Mouse (Mus musculus): Measurements from ENCODE around the gene Hydin.
A peak's percentile ranks its signal among the peaks of the same experiment; 100 is the strongest.
"Not testable (repeated sequence)": the region's sequence is repeated elsewhere in the genome, so short reads cannot be mapped to it uniquely, and the experiment has no call there.

Hydin gene

DNA sequence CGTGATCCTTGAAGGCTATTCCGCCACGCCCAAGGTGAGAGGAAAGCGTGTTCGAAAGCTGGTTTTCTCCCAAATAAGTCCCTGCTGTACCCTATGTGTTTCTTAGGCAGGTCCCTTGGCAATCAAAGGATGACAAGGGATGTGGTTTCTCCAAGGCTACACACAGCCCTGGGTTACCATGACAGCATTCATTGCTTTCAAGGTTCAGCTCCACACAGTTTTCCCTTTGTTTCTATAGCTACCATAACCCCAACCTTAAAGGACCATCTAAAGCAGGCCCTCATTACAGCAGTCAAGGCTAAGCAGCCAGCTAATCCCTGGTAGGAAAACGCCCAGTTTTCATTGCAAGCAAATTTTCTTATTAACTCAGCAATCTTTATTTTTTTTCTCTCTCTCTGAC is 183.7 kb downstream of the Hydin start:
- no peak for DNase-seq (ENCODE audit: low spot score)

DNA sequence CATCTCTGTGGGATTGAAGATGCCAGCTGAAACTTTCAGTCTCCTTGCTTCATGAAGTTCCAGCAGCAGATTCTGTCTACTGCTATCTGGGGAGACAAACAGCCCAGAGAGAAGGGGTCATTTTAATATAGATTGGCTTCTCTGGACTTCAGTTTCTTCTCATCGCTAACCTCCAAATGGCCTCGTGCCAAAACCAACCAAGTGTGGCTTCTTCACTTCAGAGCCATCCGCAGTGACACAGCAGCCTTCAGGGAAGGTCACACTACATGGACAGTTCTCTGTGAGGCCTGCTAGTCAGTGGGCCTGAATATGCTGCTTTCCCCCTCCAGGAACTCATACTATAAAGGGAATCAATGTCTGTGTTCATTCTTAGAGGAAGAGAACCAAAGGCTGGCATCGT is 187.7 kb downstream of the Hydin start:
- DNase-seq (ENCODE audit: low spot score) = no peak

DNA sequence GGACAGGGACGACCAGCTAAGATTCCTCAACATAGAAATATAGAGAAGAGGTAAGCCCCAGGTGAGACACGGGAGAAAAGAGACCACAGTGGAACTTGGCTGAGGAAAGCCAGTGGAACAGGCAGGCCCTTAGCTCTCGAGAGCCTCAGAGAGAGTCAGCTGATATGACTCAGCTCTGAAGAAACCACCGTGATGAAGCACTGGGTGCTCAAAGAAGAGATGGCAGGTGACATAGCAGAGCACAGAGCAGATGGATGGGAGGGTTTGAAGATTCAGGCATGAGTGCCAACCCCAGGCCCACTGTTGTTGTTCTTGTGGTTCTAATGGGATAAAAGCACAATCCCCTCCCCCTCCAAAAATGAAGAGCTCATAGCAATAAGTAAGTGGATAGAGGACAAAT is 190.6 kb downstream of the Hydin start:
- DNase-seq (ENCODE audit: low spot score) = no peak

DNA sequence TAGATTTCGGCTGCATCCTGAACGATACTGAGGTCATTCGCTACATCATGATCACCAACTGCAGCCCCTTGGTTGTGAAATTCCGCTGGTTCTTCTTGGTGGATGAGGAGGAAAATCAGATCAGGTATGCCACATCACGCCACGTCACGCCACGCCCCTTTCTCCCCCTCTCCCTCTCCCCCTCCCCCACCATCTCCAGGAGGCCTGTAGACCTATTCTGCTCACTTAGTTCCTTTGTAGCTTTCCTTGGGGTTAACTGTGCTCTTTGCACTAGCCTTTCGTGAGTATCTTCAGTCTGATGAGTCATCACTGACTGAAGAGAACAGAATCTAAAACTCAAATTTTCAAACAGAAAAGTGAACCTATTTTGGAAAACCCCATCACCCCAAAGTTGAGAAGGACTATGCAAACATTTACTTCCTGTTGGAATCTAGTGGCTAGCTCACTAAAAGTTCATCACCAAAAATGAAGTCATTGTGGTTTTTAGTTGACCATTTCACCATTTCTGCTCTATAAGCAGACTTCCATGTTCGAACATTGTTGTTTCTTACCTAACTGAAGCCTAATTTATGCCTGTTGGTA is 195.9 kb downstream of the Hydin start:
- no peak for DNase-seq (ENCODE audit: low spot score)

DNA sequence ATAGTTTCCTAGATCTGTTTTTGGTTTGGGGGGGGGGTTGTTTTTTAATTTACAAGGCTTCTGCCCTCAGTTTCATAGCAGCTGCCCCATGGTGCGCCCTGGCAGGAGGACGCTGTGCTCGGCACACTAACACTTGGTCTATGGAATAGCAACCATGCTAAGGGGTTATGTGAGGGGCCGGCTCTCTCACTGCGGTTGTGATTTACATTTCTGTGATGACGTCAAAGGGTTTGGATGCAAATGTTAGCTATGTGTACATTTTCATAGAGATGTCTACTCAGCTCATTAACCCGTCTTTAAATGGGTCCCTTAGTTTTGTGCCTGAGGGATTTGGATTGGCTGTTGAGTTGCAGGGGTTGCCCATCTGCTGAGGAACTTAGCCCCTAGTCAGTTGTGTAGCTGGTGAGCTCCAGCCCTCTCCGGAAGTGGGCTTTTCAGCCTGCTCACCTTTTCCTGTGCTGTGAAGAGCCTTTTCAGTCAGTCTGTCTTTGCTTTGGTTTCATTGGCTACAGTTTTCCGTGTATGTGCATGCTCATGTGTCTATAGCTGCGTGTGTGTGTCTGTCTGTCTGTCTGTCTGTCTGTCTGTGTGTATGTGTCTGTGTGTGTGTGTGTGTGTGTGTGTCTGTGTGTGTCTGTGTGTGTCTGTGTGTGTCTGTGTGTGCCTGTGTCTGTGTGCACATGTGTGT is 197.1 kb downstream of the Hydin start:
- DNase-seq (ENCODE audit: low spot score) = no peak

DNA sequence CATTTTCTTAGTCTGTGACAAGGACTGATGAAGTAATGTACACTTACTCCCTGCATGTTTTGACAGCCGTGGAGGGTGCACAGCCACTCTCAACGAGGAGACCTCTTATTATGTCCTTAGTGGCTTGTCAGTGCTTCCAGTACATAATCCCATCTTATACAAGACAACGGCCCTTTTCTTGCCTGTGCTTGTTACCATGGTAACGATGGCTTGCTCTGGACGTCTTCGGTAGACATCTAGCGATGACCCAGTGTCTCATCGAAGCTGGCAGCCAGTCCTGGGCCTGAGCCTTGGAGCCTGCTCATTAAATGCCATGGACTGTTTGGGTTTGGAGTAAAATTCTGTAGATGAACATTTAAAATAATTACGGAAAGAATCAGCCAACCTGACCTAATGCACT is 198.8 kb downstream of the Hydin start:
- DNase-seq (ENCODE audit: low spot score) = no peak

DNA sequence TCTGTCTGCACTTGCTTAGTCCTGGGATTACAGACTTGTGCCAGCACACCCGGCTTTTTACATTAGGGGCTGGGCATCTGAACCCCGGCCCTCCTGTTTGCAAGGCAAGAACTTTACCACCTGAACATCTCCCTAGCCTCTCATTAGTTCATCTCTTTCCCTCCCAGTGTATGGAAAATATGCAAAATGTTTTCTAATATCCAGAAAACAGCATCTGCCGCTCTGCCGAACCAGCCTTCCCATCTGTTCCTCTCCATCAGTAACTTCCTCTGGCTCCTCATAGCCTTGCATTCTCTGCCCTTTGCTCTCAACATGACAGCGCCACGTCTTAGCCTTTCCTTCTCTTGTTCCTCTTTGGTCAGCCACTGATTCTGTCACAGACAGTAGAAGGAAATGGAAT is 210.5 kb downstream of the Hydin start:
- no peak for DNase-seq (ENCODE audit: low spot score)

DNA sequence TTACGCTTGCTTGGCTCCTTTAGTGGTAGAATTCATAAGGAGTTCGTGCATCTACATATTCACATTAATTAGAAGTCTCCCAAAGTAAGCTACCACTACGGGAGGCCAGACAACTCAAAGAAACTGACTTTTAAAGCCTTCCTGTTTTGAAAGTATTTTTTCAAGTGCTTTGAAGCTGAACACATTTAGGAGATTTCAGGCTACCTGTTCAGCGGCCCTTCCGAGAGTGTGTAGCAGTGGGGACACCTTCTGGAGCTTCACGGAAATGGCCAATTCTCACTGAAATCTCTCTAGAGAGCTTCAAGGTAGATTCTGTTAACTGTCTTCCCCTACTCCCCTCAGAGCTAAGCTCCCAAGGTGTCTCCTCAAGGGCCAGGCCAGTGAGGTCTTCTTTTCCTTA is 211.8 kb downstream of the Hydin start:
- no peak for DNase-seq (ENCODE audit: low spot score)

DNA sequence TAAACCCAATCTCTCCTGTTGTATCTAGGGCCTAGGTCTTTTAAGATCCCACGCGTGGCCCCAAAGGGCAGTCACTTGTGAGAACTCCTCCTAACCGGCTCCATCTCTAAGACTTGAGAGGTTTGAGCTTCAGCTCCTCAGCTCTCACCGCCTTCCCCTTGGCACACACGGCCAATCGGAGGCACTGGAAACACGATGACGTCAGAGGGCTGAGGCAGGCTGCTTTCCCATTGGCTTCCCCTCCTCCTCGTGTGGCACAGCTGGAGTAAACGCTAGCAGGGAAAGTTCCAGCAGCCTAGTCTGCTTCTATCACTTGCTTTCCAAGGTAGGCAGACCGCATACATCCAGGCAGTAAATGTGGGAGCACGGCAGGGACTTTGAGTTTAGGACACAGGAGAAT is 212.6 kb downstream of the Hydin start:
- no peak for DNase-seq (ENCODE audit: low spot score)

DNA sequence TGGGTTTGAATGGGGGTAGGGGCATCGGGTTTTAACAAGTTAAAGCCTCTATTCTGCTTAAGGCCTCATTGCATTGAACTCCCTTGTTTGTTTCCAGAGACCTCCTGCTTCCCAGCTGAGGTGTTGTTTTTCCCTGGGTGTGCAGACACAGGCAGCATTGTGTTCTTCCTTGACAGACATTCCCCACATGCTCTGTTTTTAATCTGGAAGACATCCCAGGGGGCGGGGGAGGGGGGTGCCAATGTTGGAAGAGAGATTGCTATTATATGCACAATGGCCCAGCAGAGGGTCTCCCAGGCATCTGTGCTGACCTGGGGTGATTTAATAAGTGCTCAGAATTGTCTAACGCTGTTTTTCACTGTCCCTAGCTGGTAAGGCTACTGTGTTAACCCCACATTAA is 215.5 kb downstream of the Hydin start:
- no peak for DNase-seq (ENCODE audit: low spot score)

DNA sequence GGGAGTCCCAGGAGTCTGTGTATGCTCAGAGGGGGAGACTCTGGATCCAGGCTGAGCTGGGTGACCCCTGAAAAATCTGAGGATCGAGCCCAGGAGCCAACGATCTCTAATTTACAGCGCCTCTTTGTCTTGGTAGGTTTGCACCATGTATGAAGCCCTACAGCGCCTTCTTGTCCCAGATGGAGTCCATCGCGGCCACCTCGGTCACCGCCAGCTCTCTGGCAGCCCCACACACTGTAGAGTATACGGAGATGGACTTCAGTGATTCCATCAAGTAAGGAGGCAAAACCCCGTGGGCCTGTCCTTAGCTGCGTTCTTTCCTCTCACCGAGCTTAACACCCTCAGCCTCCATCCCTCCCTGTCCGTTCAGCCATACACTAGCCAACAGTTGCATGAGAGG is 218.5 kb downstream of the Hydin start:
- no peak for DNase-seq (ENCODE audit: low spot score)

DNA sequence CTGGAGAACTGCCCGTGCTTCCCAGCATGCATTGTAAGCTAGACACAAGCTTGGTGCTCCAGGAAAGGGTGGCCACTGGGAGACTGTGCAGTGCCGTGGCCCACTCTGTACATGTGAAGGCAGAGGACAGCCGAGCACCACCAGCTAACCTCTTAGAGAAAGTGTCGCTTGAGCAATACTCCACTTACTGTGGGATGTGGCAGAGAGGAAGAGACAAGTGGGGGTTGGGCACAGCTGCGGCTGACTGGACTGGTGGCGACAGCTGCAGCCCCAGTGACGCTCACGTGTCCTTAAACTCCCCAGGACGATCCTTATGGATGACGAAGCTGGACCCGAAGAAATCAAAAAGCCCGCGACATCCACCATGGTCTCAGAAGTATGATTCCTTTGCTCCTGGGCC is 219.2 kb downstream of the Hydin start:
- no peak for DNase-seq (ENCODE audit: low spot score)

DNA sequence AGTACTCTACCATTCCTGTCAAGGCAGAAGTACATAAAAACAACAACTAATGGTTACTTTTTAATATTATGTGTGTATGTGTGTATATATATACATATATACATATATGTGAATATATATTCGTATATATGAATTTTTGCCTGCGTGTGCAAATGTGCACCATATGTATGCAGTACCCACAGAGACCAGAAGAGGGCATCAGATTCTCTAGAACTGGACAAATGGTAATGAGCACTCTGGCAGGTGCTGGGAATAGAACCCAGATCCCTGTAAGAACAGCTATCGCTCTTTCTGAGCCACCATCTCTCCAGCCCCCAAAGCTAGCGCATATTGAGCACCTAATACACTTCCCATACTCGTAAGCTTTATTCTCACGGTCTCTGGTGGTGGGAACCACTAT is 220.9 kb downstream of the Hydin start:
- DNase-seq (ENCODE audit: low spot score) = no peak

DNA sequence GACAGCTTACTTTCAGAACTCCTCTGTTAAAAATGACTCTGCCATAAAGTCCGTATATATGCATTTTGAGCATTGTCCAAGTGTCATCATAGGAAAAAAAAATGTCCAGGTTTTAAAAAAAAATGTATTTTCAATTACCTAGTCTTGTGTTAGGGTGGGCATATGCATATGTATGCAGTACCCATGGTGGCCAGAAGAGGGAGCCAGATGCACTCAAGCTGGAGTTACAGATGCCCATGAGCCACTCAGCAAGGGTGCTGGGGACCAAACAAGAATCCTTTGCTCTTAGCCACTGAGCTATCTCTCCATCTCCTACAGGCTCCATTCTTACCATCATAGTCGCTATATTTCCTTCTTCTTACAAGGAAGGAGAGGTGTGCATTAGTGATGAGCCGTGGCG is 222.6 kb downstream of the Hydin start:
- DNase-seq (ENCODE audit: low spot score) = peak; percentile 18

DNA sequence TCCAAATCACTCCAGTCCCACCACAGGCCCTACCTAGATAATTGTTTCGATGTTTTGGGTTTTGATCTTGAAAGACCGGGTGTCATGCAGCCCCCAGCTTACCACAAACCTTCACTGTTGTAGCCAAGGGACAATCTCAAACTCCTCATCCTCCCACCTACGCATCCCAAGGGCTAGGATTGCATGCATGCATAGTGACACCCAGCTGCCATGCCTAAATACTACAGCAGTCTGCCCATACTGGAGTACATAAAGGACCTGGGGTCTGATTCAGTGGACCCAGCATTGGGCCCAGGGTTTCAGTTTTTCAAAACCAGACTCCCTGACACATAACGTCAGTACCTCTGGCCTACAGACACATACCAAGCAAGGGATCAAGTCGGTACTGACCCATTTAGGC is 224.3 kb downstream of the Hydin start:
- no peak for DNase-seq (ENCODE audit: low spot score)

DNA sequence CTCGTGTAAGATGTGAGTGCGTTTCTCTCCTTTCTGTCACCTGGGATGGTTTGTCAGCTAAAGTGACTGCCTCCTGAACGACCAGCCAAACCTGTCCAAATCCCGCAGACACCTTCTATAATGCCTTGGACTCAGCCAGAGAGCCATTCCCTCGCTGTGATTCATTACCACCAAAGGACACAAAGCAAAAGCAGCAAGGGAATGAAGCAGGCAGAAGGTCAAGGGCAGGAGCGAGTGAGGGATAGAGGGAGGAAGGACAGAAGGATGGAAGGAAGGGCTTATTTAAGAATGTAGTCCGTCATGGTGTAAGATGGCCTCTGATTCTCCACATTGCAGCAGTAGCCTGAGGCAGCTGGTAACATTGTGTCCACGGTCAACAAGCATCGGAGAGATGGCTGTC is 229.5 kb downstream of the Hydin start:
- DNase-seq (ENCODE audit: low spot score) = no peak

DNA sequence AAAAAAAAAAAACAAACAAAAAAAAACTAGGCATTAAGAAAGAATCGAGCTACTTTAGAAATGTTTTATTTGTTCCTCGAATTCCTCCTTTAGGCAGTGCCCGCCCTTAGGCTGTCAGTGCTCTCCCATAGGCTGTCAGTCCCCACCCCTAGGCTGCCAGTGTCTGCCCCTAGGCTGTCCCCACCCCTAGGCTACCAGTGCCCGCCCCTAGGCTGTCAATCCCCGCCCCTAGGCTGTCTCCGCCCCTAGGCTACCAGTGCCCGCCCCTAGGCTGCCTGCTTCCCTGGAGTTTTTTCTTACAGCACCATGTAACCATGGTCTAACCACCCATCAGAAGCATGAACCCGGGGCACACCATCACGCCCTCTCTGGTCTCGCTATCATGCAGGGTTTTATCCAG is 233.5 kb downstream of the Hydin start:
- DNase-seq (ENCODE audit: low spot score) = peak; percentile 49

DNA sequence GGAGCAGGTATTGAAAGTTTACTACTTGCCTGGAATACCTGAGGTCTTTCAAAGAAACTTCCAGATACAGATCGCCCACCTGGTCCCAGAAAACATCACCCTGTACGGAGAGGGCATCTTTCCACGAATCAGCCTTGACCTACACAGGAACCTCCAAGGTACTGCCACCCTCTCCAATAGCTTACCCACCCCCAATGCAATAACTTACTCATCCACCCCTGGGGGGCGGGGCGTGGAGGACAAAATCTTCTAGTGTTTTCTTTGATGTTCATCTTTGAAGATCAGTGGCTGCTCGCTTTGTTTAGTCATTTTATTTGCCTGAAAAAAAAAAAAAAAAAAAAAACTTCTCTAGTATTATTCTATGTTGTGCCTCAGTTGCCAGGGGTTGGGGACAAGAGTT is 233.9 kb downstream of the Hydin start:
- no peak for DNase-seq (ENCODE audit: low spot score)

DNA sequence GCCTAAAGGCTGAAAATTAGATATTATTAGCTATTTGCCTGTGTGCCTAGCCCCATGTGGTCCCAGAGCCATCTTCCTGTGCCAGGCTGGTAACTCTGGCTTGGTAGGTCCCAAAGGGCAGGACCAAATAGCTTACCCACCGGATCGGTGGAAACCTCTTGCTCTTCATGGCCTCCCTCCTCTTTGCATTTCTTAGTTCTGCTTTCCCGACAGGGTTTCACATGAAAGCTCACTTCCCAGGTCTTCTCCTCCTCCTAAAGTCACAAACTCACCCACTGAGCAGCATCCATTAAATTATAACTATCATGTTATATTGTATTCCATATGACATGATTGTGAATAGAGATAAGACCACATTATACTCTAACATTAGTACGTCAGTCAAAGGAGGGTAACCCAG is 234.6 kb downstream of the Hydin start:
- DNase-seq (ENCODE audit: low spot score) = no peak

DNA sequence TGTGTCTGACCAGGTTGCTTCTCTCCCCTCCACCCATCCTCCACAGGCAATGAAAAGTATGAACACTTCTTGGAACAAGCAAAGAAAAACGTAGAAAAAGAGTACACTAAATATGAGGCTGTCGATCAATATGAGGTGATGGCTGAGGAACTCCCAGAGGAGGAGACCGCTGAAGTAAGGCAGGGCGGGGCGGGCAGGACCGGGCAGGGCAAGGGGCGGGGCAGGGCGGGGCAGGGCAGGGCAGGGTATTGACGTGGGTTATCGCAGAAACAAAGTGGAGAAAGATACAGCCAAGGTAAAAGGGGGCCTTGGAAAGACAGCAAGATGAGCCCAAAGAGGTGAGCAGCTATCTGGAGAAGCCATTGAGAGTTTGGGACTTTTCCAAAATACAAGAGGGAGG is 236.1 kb downstream of the Hydin start:
- peak; percentile 14 for DNase-seq (ENCODE audit: low spot score)

DNA sequence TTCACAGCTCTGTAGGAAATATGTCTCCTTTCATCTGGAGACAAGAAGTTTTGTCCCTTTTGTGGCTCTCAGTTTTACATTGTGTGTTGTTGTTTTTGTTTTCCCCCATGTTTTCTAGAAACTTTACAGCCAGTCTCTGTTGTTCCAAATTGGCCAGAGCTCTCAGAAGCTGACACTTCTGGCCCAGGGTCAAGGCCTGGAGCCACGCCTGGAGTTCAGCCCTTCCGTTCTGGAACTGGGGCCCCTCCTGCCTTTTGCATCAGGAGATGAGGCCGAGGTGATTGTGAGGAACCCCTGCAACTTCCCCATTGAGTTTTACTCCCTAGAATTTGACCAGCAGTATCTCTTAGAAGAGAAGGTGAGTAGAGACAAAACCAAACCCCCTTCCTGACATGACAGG is 242.0 kb downstream of the Hydin start:
- DNase-seq (ENCODE audit: low spot score) = no peak

DNA sequence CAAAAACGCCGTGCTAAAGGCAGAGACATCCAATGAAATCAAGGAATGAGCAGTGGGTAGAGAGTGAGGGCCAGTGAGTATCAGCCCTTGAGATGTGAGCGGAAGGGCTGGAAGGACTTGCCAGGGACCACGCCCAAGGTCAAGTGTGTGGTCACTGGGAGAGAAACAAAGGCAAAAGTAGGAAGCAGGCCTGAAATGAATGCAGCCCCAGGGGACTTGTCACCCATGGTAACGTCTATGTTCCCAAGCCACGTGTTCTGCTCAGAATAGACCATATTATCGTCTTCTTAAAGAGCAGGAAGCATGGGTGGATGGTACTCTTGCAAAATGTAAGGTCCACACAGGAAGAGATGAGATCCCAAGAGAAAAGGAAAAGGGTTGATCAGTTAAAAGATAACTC is 253.0 kb downstream of the Hydin start:
- no peak for DNase-seq (ENCODE audit: low spot score)

DNA sequence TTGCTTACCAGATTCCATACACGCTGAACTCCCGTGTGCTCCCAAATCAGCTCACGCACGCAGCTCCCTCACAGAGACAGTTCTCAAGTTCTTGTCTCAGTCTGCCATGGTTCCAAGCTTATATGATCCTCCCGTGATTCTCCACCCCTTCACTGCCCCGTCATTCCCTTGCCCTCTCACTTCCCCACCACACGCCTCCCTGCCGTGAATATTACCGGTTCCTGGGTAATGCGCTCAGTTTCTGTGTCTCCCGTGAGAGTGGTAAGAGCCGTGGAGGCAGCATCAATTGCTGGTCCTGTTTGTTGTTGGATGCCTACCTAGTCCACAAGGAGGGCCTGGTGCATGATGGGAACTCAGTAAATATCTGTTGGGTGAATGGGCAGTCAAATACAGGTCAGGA is 255.1 kb downstream of the Hydin start:
- no peak for DNase-seq (ENCODE audit: low spot score)

DNA sequence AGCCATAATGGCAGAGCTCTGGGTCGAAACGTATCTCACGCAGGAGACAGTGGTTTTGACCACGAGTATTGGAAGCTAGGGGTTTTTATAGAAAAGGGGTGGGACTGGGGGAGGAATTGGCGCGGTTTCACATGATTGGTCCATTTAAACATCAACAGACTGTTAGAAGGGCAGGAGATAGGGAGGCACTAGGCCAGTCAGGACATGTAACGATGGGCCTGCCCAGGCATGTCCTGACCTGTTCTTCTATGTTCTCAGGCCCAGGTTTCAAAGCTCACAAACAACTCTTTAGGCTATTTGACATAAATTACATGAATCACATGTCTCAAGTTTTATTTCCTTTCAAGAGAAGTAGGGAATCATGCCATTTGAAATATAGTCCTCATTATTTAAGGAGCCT is 255.7 kb downstream of the Hydin start:
- DNase-seq (ENCODE audit: low spot score) = not testable (repeated sequence)
